Mouse (Mus musculus) E14TG2a.4 (cell line): Measurements from ENCODE around the gene Ccsap.

Experiments
- H3K27me3 ChIP-seq: 2 replicates; pipeline ENCODE4 v1.6.1; 2014; ENCODE audit warnings: low read length, control low read depth; ENCODE audit not compliant: insufficient read depth
- H3K36me3 ChIP-seq: 2 replicates; pipeline ENCODE4 v1.6.1; 2014; ENCODE audit warnings: low read length, control low read depth; ENCODE audit not compliant: insufficient read depth
- H3K4me1 ChIP-seq: replicated peaks from 2 replicates; pipeline ENCODE4 v1.6.1; 2014; ENCODE audit warnings: low read depth, low read length, control low read depth
- H3K4me3 ChIP-seq: replicated peaks from 2 replicates; pipeline ENCODE4 v1.5.1; 2014; ENCODE audit warnings: mild to moderate bottlenecking, low read length
- H3K9me3 ChIP-seq: 2 replicates; pipeline ENCODE4 v1.6.1; 2014; ENCODE audit warnings: low read length, control low read depth
- CTCF ChIP-seq: conservative IDR thresholded peaks from 2 replicates; pipeline ENCODE4 v1.5.1; 2014; ENCODE audit warnings: low read length
- NANOG ChIP-seq: IDR thresholded peaks from 2 replicates; pipeline ENCODE4 v1.6.1; 2014; ENCODE audit warnings: borderline replicate concordance, low read length, mixed read lengths
- POU5F1 ChIP-seq: IDR thresholded peaks from 2 replicates; pipeline ENCODE4 v1.6.1; 2014; ENCODE audit warnings: low read length, borderline replicate concordance

Ccsap gene

GRCm38 (mm10) chr8:123800867-123801266, 59.1 kb downstream of the Ccsap start:
- no peaks in the 10 kb centered on the region for H3K36me3 ChIP-seq
- TF ChIP-seq POU5F1: no peak
- no peak for TF ChIP-seq CTCF
- no peak for TF ChIP-seq NANOG

DNA sequence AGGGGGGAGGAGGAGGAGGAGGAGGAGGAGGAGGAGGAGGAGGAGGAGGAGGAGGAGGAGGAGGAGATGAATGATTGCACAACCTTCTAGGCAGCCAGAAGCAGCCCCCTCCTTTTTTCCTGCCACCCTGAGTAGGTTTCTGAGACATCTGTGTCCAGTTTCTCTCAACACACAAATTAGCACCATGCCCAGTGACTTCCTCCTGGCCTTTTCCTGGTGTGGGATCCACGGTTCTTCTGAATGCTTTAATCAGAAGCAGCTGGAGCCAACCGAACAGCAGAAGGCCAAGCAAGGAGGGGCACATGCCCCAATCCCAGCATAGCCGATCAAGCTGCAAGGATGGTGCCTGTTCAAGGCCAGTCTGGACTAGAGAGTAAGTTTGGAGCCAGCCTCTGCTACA, 60.1 kb downstream of the Ccsap start:
- Histone ChIP-seq H3K4me1 (peaks cover 7% of the 10 kb centered on the region), H3K36me3 (no peaks in the 10 kb centered on the region), H3K4me3 (no peak overlapping the region), H3K9me3 (0 out of 2 replicates have a peak, but pooled peaks cover 3% of the 10 kb centered on the region), H3K27me3 (no peaks in the 10 kb centered on the region)
- TF ChIP-seq POU5F1 (no peak), CTCF (no peak), NANOG (no peak)

More at GRCm38 (mm10) chr8:123800867-123801266, 59.1 kb downstream of the Ccsap start:
- Histone ChIP-seq H3K27me3 (no peaks in the 10 kb centered on the region), H3K4me3 (no peak overlapping the region), H3K4me1 (peaks cover 10% of the 10 kb centered on the region), H3K9me3 (0 out of 2 replicates have a peak, but pooled peaks cover 3% of the 10 kb centered on the region)

DNA sequence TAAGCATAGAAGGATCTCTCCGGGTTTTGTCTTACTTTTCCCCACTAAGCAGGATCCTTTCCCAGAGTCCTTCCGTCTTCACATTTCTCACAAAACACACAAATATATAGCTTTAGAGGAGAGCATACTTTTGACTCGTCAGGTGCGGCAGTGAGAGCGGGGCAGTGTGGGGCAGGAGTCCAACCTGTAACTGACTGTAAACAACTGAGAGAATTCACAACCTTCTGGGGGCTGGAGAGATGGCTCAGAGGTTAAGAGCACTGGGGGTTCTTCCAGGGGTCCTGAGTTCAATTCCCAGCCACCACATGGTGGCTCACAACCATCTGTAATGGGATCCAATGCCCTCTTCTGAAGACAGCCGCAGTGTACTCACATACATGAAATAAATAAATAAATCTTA, 60.6 kb downstream of the Ccsap start:
- H3K36me3 ChIP-seq: no peaks in the 10 kb centered on the region
- H3K4me3 ChIP-seq: no peak overlapping the region
- H3K4me1 ChIP-seq: peaks cover 6% of the 10 kb centered on the region; the same call in 1 of the 2 replicates
- H3K27me3 ChIP-seq: no peaks in the 10 kb centered on the region
- 0 out of 2 replicates have a peak, but pooled peaks cover 3% of the 10 kb centered on the region for H3K9me3 ChIP-seq
- TF ChIP-seq POU5F1: no peak
- no peak for TF ChIP-seq NANOG
- TF ChIP-seq CTCF: no peak

DNA sequence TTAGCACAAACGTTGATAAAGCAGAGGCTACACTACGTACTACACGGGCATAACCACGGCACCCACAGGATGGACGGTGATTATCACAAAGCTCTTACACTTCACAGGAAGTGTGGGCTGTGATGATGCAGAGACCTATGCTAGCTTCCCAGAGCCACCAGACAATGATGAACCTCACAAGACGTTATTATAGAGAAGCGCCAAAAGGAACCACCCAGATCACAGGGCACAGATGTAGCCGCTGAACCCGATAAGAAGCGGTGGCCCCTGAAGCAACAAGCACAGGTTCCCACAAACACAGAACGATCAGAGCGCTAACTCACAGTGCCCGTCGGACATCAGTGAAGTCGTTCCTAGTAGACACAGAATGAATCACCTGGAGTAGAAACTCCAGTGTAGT, 62.1 kb downstream of the Ccsap start:
- TF ChIP-seq POU5F1 (no peak), CTCF (no peak), NANOG (no peak)
- Histone ChIP-seq H3K36me3 (no peaks in the 10 kb centered on the region), H3K4me1 (peaks cover 9% of the 10 kb centered on the region), H3K27me3 (no peaks in the 10 kb centered on the region), H3K9me3 (0 out of 2 replicates have a peak, but pooled peaks cover 3% of the 10 kb centered on the region), H3K4me3 (no peak overlapping the region)

DNA sequence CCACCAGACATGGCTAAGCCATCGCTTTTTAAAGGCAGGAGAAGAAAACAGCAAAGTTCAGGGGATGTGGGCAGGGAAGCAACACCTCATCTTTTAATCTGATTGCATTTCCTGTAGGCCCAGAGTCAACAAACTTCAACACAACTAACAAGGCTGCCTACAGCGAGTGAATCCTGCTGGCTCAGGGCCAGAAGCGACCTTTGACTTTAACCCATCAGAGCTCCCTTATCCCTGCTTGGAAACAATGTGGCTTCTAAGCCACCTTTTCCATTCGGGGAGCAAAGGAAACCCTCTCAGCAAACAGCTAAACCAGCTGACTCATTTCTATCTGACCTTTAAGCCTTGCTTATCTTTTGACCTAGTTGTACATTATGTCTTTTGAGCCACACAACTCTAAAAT, 63.3 kb downstream of the Ccsap start:
- TF ChIP-seq NANOG (no peak), POU5F1 (no peak)

GRCm38 (mm10) chr8:123794766-123795165, 65.2 kb downstream of the Ccsap start:
- Histone ChIP-seq H3K4me3 (no peak overlapping the region), H3K9me3 (no peaks in the 10 kb centered on the region), H3K36me3 (no peaks in the 10 kb centered on the region), H3K27me3 (no peaks in the 10 kb centered on the region), H3K4me1 (peaks cover 26% of the 10 kb centered on the region)
- TF ChIP-seq NANOG (no peak), POU5F1 (no peak), CTCF (no peak)

More for the DNA sequence above, 63.3 kb downstream of the Ccsap start:
- no peaks in the 10 kb centered on the region for H3K27me3 ChIP-seq
- H3K4me3 ChIP-seq: no peak overlapping the region
- H3K9me3 ChIP-seq: 0 out of 2 replicates have a peak, but pooled peaks cover 3% of the 10 kb centered on the region
- H3K36me3 ChIP-seq: no peaks in the 10 kb centered on the region
- H3K4me1 ChIP-seq: peaks cover 11% of the 10 kb centered on the region

GRCm38 (mm10) chr8:123793900-123794299, 66.1 kb downstream of the Ccsap start:
- H3K27me3 ChIP-seq: no peaks in the 10 kb centered on the region
- peaks cover 26% of the 10 kb centered on the region for H3K4me1 ChIP-seq
- no peaks in the 10 kb centered on the region for H3K36me3 ChIP-seq
- no peak overlapping the region for H3K4me3 ChIP-seq
- H3K9me3 ChIP-seq: no peaks in the 10 kb centered on the region
- no peak for TF ChIP-seq POU5F1
- no peak for TF ChIP-seq CTCF
- TF ChIP-seq NANOG: no peak

DNA sequence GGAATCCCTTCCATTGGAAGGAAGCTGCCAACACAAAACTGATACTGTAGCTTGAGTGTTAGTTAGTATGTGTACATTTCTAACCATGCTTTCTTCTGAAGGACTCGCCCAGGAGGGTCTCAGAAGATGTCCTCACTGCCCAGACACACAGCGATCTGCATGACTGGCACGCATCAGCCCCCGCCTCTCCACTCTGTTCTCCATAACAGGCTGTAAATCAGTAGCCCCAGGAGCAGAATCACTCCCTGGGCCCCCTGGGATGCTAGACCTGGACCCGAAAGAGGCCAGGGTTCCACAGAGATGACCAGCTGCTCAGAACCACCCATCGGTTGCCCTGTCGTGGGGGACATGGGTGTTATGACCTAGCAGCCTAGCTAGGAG, 68.2 kb downstream of the Ccsap start:
- Histone ChIP-seq H3K9me3 (no peaks in the 10 kb centered on the region), H3K36me3 (no peaks in the 10 kb centered on the region), H3K4me1 (peaks cover 34% of the 10 kb centered on the region), H3K27me3 (peaks cover 4% of the 10 kb centered on the region; the same call in 1 of the 2 replicates), H3K4me3 (no peak overlapping the region)
- TF ChIP-seq POU5F1 (no peak), CTCF (no peak), NANOG (no peak)

GRCm38 (mm10) chr8:123791101-123791844, 68.7 kb downstream of the Ccsap start:
- H3K36me3 ChIP-seq: no peaks in the 10 kb centered on the region
- H3K27me3 ChIP-seq: peaks cover 4% of the 10 kb centered on the region; the same call in 1 of the 2 replicates
- TF ChIP-seq POU5F1: no peak
- TF ChIP-seq CTCF: no peak
- TF ChIP-seq NANOG: no peak
- no peaks in the 10 kb centered on the region for H3K9me3 ChIP-seq
- H3K4me3 ChIP-seq: no peak overlapping the region
- H3K4me1 ChIP-seq: peaks cover 38% of the 10 kb centered on the region
